Mouse (Mus musculus) kidney, embryonic 16.5 days (tissue): Measurements from ENCODE around the gene Nfe2l2. TPM values are rescaled to one million over a fixed set of nuclear protein-coding genes. Genes with fewer than 3 reads are reported as not detected.

ENCODE experiments used
- ATAC-seq: fragments of 200-750 bp; cut with Nextera tagmentation; 2 replicates; pipeline ENCODE4 v1.8.0; 2017; ENCODE audit warnings: moderate TSS enrichment; ENCODE audit not compliant: low FRiP score, low TSS enrichment
- H3K27ac ChIP-seq: fragments of 300-500 bp; sonication (generic); 2 replicates; pipeline ENCODE4 v1.5.1; 2014; ENCODE audit warnings: low read length
- H3K27me3 ChIP-seq: fragments of 300-500 bp; sonication (generic); 2 replicates; pipeline ENCODE4 v1.6.1; 2014; ENCODE audit warnings: low read length, control low read depth, mixed read lengths; ENCODE audit not compliant: insufficient read depth
- H3K36me3 ChIP-seq: fragments of 300-500 bp; sonication (generic); 2 replicates; pipeline ENCODE4 v1.6.1; 2014; ENCODE audit warnings: low read length, control low read depth, mixed read lengths; ENCODE audit not compliant: insufficient read depth
- H3K4me1 ChIP-seq: fragments of 300-500 bp; sonication (generic); 2 replicates; pipeline ENCODE4 v1.6.1; 2014; ENCODE audit warnings: low read length, control low read depth, mixed read lengths; ENCODE audit not compliant: insufficient read depth
- H3K4me2 ChIP-seq: fragments of 300-500 bp; sonication (generic); replicated peaks from 2 replicates; pipeline ENCODE4 v1.6.1; 2014; ENCODE audit warnings: low read depth, low read length
- H3K4me3 ChIP-seq: fragments of 300-500 bp; sonication (generic); 2 replicates; pipeline ENCODE4 v1.5.1; 2014; ENCODE audit warnings: mild to moderate bottlenecking, low read length
- H3K9ac ChIP-seq: fragments of 300-500 bp; sonication (generic); replicated peaks from 2 replicates; pipeline ENCODE4 v1.6.1; 2014; ENCODE audit warnings: low read length
- H3K9me3 ChIP-seq: fragments of 300-500 bp; sonication (generic); 2 replicates; pipeline ENCODE4 v1.6.1; 2016; ENCODE audit warnings: low read length, control low read depth
- WGBS: fragments of 180-500 bp; shearing (Covaris S2); extraction: QIAGEN DNeasy Blood & Tissue Kit; methylation state at CpG from one replicate; pipeline ENCODE4 v1.1.7; 2014; 5-methylcytosine and 5-hydroxymethylcytosine counted together
- polyA plus RNA-seq: library from polyadenylated mRNA; unstranded; fragments of >200 nt; fragmentation: Nextera tagmentation; extraction: Ambion mirVana; gene quantifications from 2 replicates; pipeline ENCODE4 v1.2.1, GENCODE M21; 2015

The Nfe2l2 gene
- polyA plus RNA-seq, 1 experiment from 2014 or later = 87.7 TPM

GRCm38 (mm10) chr2:75714766-75715165, 10.3 kb upstream of the Nfe2l2 start:
- Histone ChIP-seq H3K4me2 (no peak overlapping the region), H3K4me1 (no peaks in the 10 kb centered on the region; the same call in 1 of the 2 replicates), H3K27me3 (no peaks in the 10 kb centered on the region), H3K9me3 (no peaks in the 10 kb centered on the region), H3K36me3 (no peaks in the 10 kb centered on the region), H3K9ac (no peak overlapping the region), H3K27ac (no peak overlapping the region), H3K4me3 (no peak overlapping the region)
- whole genome bisulfite sequencing = 50% methylated on average over 4 of the region's 4 CpGs
- ATAC-seq = no peak

DNA sequence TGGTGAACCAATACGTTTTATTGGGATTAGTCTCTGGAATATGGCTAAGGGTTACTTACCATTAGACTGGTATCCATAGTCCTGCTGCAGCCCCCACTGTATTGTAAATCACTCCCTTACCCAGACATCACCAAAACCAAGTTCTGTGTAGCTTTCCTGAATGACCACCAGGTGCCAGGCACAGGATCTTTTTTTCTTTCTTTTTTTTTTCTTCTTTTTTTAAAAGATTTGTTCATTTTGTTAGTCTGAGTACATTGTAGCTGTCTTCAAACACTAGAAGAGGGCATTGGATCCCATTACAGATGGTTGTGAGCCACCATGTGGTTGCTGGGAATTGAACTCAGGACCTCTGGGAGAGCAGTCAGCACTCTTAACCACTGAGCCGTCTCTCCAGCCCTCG, 8.6 kb upstream of the Nfe2l2 start:
- 88% methylated on average over 3 of the region's 3 CpGs for WGBS
- no peak for ATAC-seq

GRCm38 (mm10) chr2:75707420-75707819, 3.0 kb upstream of the Nfe2l2 start:
- Histone ChIP-seq H3K36me3 (0 out of 2 replicates have a peak, but pooled peaks cover 5% of the 10 kb centered on the region), H3K9ac (no peak overlapping the region), H3K27ac (no peak overlapping the region), H3K4me2 (no peak overlapping the region), H3K9me3 (peaks cover 5% of the 10 kb centered on the region), H3K4me3 (no peak overlapping the region), H3K27me3 (no peaks in the 10 kb centered on the region), H3K4me1 (peaks cover 28% of the 10 kb centered on the region)
- ATAC-seq = no peak
- 31% methylated on average over 1 of the region's 1 CpGs for WGBS

More for the DNA sequence above, 8.6 kb upstream of the Nfe2l2 start:
- H3K9ac ChIP-seq = no peak overlapping the region
- no peaks in the 10 kb centered on the region for H3K27me3 ChIP-seq
- H3K4me3 ChIP-seq = no peak overlapping the region
- H3K27ac ChIP-seq = no peak overlapping the region
- no peak overlapping the region for H3K4me2 ChIP-seq
- H3K4me1 ChIP-seq = peaks cover under 1% of the 10 kb centered on the region; the same call in 1 of the 2 replicates
- H3K36me3 ChIP-seq = 0 out of 2 replicates have a peak, but pooled peaks cover 5% of the 10 kb centered on the region
- H3K9me3 ChIP-seq = peaks cover 5% of the 10 kb centered on the region

- peaks cover 5% of the 10 kb centered on the region for H3K9me3 ChIP-seq
- peaks cover 38% of the 10 kb centered on the region for H3K4me1 ChIP-seq
- 0 out of 2 replicates have a peak, but pooled peaks cover 5% of the 10 kb centered on the region for H3K36me3 ChIP-seq
- 63% methylated on average over 5 of the region's 5 CpGs for WGBS
- H3K27me3 ChIP-seq = no peaks in the 10 kb centered on the region
- H3K4me2 ChIP-seq = no peak overlapping the region
- H3K27ac ChIP-seq = peak overlapping the region; percentile 38; the same call in 1 of the 2 replicates
- no peak overlapping the region for H3K9ac ChIP-seq
- no peak overlapping the region for H3K4me3 ChIP-seq
- ATAC-seq = no peak
Measured at GRCm38 (mm10) chr2:75706435-75706834, 2.0 kb upstream of the Nfe2l2 start.

DNA sequence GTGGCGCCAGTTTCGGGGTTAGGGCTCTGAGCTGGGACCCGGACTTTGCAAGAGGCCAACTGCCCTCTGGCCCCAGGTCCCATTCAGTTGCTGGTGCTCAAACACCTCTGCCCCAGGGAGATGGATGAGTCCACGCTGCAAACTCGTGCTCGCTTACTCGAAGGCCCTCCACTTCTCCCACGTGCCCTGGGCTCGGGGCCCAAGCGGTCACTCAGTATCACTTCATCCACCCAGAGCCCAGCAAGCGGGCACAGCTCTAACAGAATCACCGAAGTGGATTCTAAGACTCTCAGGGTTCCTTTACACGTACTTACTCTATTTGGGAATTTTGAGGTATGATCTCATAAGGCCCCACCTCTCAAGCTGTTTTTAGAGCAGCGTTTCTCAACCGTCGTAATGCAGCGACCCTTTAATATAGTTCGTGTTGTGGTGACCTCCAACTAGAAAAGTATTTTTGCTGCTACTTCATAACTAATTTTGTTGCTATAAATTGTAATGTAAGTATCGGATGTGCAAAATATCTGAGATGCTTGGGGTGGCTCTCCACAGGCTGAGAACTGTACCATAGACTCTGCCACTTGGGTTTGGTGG, 816 bp upstream of the Nfe2l2 start:
- H3K36me3 ChIP-seq = 0 out of 2 replicates have a peak, but pooled peaks cover 5% of the 10 kb centered on the region
- peak overlapping the region; percentile 96 for H3K9ac ChIP-seq
- peaks cover 49% of the 10 kb centered on the region for H3K4me1 ChIP-seq
- peak overlapping the region; percentile 99 for H3K27ac ChIP-seq
- H3K27me3 ChIP-seq = no peaks in the 10 kb centered on the region
- peak; percentile 10 for ATAC-seq
- peak overlapping the region; percentile 67 for H3K4me2 ChIP-seq
- peaks cover 5% of the 10 kb centered on the region for H3K9me3 ChIP-seq
- H3K4me3 ChIP-seq = peak overlapping the region; percentile 98
- 18% methylated on average over 19 of the region's 19 CpGs for WGBS

- Histone ChIP-seq H3K36me3 (no peaks in the 10 kb centered on the region), H3K4me3 (peak overlapping the region; percentile 98), H3K9me3 (no peaks in the 10 kb centered on the region), H3K9ac (peak overlapping the region; percentile 96), H3K4me2 (peak overlapping the region; percentile 67), H3K27ac (peak overlapping the region; percentile 99), H3K4me1 (peaks cover 62% of the 10 kb centered on the region), H3K27me3 (no peaks in the 10 kb centered on the region)
- WGBS = under 1% methylated on average over 62 of the region's 62 CpGs
- peak; percentile 70 for ATAC-seq
Measured at GRCm38 (mm10) chr2:75703375-75704181, 863 bp downstream of the Nfe2l2 start.

DNA sequence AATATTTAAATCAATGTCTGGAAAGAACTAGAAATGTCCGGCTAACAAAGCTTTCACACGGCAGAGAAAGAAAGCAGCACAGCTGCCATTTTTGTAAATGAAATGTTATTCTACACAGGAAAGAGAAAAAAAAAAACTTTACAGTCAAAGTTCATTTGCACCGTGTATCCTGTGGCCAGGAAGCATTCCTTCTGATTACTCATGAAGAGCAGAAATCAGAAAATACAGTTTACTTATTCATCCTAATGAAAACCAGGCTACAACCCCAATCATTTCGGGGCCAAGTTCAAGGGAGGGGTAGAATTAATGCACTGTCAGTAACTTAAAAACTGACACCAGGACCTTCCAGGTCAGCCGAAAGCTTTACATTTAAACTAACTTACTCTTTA, 1.9 kb downstream of the Nfe2l2 start:
- Histone ChIP-seq H3K4me3 (peak overlapping the region; percentile 98), H3K4me2 (peak overlapping the region; percentile 67), H3K9ac (peak overlapping the region; percentile 96), H3K27me3 (no peaks in the 10 kb centered on the region), H3K36me3 (no peaks in the 10 kb centered on the region), H3K27ac (peak overlapping the region; percentile 99), H3K9me3 (no peaks in the 10 kb centered on the region), H3K4me1 (peaks cover 67% of the 10 kb centered on the region)
- WGBS = 6% methylated on average over 5 of the region's 5 CpGs
- ATAC-seq = no peak

- ATAC-seq = no peak
- Histone ChIP-seq H3K36me3 (no peaks in the 10 kb centered on the region), H3K9me3 (no peaks in the 10 kb centered on the region), H3K9ac (peak overlapping the region; percentile 51), H3K4me1 (peaks cover 68% of the 10 kb centered on the region), H3K4me3 (peak overlapping the region; percentile 98), H3K27me3 (no peaks in the 10 kb centered on the region), H3K4me2 (peak overlapping the region; percentile 67), H3K27ac (peak overlapping the region; percentile 99)
- 63% methylated on average over 9 of the region's 9 CpGs for WGBS
Measured at GRCm38 (mm10) chr2:75701822-75702587, 2.4 kb downstream of the Nfe2l2 start.

- H3K4me1 ChIP-seq = peaks cover 71% of the 10 kb centered on the region
- peak overlapping the region; percentile 57; the same call in 1 of the 2 replicates for H3K27ac ChIP-seq
- no peak for ATAC-seq
- no peaks in the 10 kb centered on the region for H3K9me3 ChIP-seq
- peak overlapping the region; percentile 98 for H3K4me3 ChIP-seq
- 53% methylated on average over 3 of the region's 3 CpGs for WGBS
- H3K4me2 ChIP-seq = peak overlapping the region; percentile 67
- no peaks in the 10 kb centered on the region for H3K27me3 ChIP-seq
- peak overlapping the region; percentile 51 for H3K9ac ChIP-seq
- H3K36me3 ChIP-seq = no peaks in the 10 kb centered on the region
Measured at GRCm38 (mm10) chr2:75701207-75701606, 3.2 kb downstream of the Nfe2l2 start.
